Mouse (Mus musculus) erythroblast, embryonic 14.5 days (primary cell): ENCODE results near the gene Gak.

ENCODE experiments used
- GATA1 ChIP-seq: IDR thresholded peaks from 2 replicates; pipeline ENCODE4 v1.6.1; 2012; ENCODE audit warnings: low read length, inconsistent platforms, mixed read lengths
- TAL1 ChIP-seq: IDR thresholded peaks from 3 replicates; pipeline ENCODE4 v1.6.1; 2012; ENCODE audit warnings: low read length, inconsistent platforms, mixed read lengths

DNA sequence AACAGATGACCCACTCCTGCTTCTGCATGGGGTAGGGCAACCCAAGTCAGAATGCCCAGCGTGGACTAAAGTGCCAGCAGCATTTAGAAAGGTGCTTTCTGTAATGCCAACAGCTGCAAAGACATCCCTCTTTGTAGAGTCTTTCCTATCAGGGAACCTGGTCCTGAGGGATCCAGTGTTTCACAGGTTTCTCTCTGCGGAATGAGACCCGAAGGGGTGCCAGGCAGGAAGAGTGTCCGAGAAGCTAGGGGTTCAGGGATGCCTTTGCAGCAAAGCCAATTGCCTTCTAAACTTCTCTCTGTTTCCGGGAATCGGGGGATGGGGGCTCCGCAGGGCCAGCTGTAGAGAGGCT lies 80.4 kb downstream of the Gak start:
- TF ChIP-seq TAL1 (no peak), GATA1 (no peak)
